Mouse (Mus musculus) midbrain, embryonic 11.5 days (tissue): ENCODE results near the gene Nphs1. TPM values are rescaled to one million over a fixed set of nuclear protein-coding genes. Genes with fewer than 3 reads are reported as not detected.
A peak's percentile ranks its signal among the peaks of the same experiment; 100 is the strongest.

Source experiments
- ATAC-seq: fragments of 200-750 bp; cut with Nextera tagmentation; 2 replicates; pipeline ENCODE4 v1.8.0; 2017; ENCODE audit warnings: moderate TSS enrichment, moderate library complexity; ENCODE audit not compliant: low FRiP score
- DNase-seq: peaks from one replicate; pipeline ENCODE4 v3.0.0; 2015; ENCODE audit warnings: low spot score; ENCODE audit errors: missing footprints
- H3K27ac ChIP-seq: fragments of 300-500 bp; sonication (generic); 2 replicates; pipeline ENCODE4 v1.5.1; 2014; ENCODE audit warnings: low read depth, low read length
- H3K27me3 ChIP-seq: fragments of 300-500 bp; sonication (generic); 2 replicates; pipeline ENCODE4 v1.6.1; 2014; ENCODE audit warnings: mild to moderate bottlenecking, low read length, moderate library complexity, mixed read lengths; ENCODE audit not compliant: control insufficient read depth, insufficient read depth
- H3K36me3 ChIP-seq: fragments of 300-500 bp; sonication (generic); 2 replicates; pipeline ENCODE4 v1.6.1; 2014; ENCODE audit warnings: mild to moderate bottlenecking, low read length, moderate library complexity, mixed read lengths; ENCODE audit not compliant: control insufficient read depth, insufficient read depth
- H3K4me1 ChIP-seq: fragments of 300-500 bp; sonication (generic); 2 replicates; pipeline ENCODE4 v1.6.1; 2014; ENCODE audit warnings: low read length; ENCODE audit not compliant: control insufficient read depth, insufficient read depth
- H3K4me2 ChIP-seq: fragments of 300-500 bp; sonication (generic); 2 replicates; pipeline ENCODE4 v1.6.1; 2014; ENCODE audit warnings: mild to moderate bottlenecking, moderate library complexity
- H3K4me3 ChIP-seq: fragments of 300-500 bp; sonication (generic); 2 replicates; pipeline ENCODE4 v1.5.1; 2014; ENCODE audit warnings: low read depth, low read length
- H3K9ac ChIP-seq: fragments of 300-500 bp; sonication (generic); 2 replicates; pipeline ENCODE4 v1.6.1; 2014; ENCODE audit warnings: low read length
- H3K9me3 ChIP-seq: fragments of 300-500 bp; sonication (generic); 2 replicates; pipeline ENCODE4 v1.6.1; 2016; ENCODE audit warnings: low read length; ENCODE audit not compliant: control insufficient read depth
- WGBS: fragments of 180-500 bp; shearing (Covaris S2); extraction: QIAGEN DNeasy Blood & Tissue Kit; methylation state at CpG from one replicate; pipeline ENCODE4 v1.1.7; 2014; 5-methylcytosine and 5-hydroxymethylcytosine counted together
- polyA plus RNA-seq: library from polyadenylated mRNA; unstranded; fragments of >200 nt; fragmentation: Nextera tagmentation; extraction: Ambion mirVana; gene quantifications from 2 replicates; pipeline ENCODE4 v1.2.1, GENCODE M21; 2014

Gene Nphs1
- polyA plus RNA-seq, 1 experiment from 2014 or later, result not detected

- ATAC-seq (peak; percentile 18; the same call in 1 of the 2 replicates), DNase-seq (no peak)
- Histone ChIP-seq H3K27me3 (no peaks in the 10 kb centered on the region), H3K4me1 (peaks cover 8% of the 10 kb centered on the region), H3K4me2 (peak within 1 kb of the TSS; percentile 95), H3K36me3 (no peaks in the 10 kb centered on the region), H3K4me3 (peak within 1 kb of the TSS; percentile 53), H3K9me3 (no peaks in the 10 kb centered on the region), H3K27ac (no peak within 1 kb of the TSS), H3K9ac (peak within 1 kb of the TSS; percentile 73)
- 10% methylated on average over 31 of the region's 31 CpGs for WGBS
Measured at GRCm38 (mm10) chr7:30421175-30421889, 36.8 kb upstream of the Nphs1 start, which contains the start of gene Nfkbid. Gene Nfkbid, plus strand, starts transcription at chr7:30421732.

DNA sequence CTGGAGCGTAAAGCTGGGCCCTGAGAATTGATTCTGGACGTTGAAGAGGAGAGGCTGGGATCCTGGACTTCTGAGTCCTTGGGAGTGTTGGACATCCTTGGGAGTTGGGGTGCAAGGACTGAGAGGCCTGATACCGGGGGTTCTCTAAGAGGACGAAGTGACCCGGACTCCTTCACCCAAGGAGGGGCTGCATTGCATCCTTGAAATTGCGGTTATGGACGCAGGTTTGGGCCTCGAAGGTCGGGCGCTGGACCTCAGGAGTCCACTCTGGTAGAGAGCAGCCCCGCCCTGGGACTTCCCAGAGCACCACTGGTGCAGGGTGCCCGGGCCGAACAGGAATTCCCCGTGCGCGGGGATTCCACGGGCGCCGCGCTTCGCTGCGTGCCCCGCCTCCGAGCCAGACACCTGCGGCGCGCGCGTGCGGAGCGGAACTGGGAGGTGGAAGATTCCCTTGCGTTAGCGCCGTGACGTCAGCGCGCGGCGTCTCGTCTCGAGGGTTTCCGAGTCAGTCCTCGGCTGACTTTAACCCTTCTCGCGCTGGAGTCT is 36.2 kb upstream of the Nphs1 start:
- ATAC-seq, result peak; percentile 87
- DNase-seq, result peak; percentile 99
- under 1% methylated on average over 45 of the region's 45 CpGs for WGBS
- Histone ChIP-seq H3K27ac (no peak overlapping the region), H3K9me3 (no peaks in the 10 kb centered on the region), H3K36me3 (no peaks in the 10 kb centered on the region), H3K27me3 (no peaks in the 10 kb centered on the region), H3K9ac (peak overlapping the region; percentile 73), H3K4me3 (peak overlapping the region; percentile 53), H3K4me1 (peaks cover 8% of the 10 kb centered on the region), H3K4me2 (peak overlapping the region; percentile 95)

- H3K36me3 ChIP-seq, result no peaks in the 10 kb centered on the region
- H3K9me3 ChIP-seq, result no peaks in the 10 kb centered on the region
- H3K4me2 ChIP-seq, result peak overlapping the region; percentile 95
- no peak overlapping the region for H3K27ac ChIP-seq
- WGBS, result 13% methylated on average over 9 of the region's 9 CpGs
- ATAC-seq, result peak; percentile 57
- no peaks in the 10 kb centered on the region for H3K27me3 ChIP-seq
- H3K9ac ChIP-seq, result peak overlapping the region; percentile 73
- peak; percentile 89 for DNase-seq
- H3K4me3 ChIP-seq, result peak overlapping the region; percentile 53
- H3K4me1 ChIP-seq, result peaks cover 8% of the 10 kb centered on the region
Measured at GRCm38 (mm10) chr7:30422560-30422959, 35.6 kb upstream of the Nphs1 start.

DNA sequence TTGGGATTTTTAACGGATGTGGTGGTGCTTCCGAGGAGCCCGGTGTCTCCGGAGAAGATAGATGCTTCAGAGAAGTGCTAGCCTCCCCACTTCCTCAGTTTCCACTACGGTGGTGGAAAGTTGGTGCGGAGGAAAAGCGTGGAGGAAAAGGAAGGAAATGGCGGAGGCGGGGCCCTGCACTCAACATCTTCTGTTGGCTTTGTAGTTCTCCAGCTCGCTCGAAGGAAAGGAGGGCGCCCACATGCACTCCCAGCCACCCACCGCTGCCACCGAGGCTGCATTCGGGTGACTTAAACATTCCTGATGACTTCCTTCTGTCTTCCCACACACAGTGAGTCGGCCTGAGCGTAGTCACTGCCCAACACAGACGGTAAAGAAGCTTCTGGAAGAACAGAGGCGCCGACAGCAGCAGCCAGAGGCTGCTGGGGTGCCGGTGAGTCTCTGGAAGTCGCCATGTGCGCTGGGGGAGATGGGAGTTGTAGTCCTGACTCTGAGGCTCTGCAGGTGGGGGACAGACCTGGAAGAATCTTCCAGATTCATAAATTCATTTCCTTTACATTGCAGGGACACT is 35.0 kb upstream of the Nphs1 start:
- Histone ChIP-seq H3K27ac (no peak overlapping the region), H3K27me3 (no peaks in the 10 kb centered on the region), H3K36me3 (no peaks in the 10 kb centered on the region), H3K4me3 (peak overlapping the region; percentile 53), H3K9ac (0 out of 2 replicates have a peak overlapping the region, but pooled peaks have one; percentile 73), H3K9me3 (no peaks in the 10 kb centered on the region), H3K4me2 (peak overlapping the region; percentile 95), H3K4me1 (peaks cover 8% of the 10 kb centered on the region)
- DNase-seq (no peak), ATAC-seq (no peak)
- WGBS, result 48% methylated on average over 22 of the region's 23 CpGs

DNA sequence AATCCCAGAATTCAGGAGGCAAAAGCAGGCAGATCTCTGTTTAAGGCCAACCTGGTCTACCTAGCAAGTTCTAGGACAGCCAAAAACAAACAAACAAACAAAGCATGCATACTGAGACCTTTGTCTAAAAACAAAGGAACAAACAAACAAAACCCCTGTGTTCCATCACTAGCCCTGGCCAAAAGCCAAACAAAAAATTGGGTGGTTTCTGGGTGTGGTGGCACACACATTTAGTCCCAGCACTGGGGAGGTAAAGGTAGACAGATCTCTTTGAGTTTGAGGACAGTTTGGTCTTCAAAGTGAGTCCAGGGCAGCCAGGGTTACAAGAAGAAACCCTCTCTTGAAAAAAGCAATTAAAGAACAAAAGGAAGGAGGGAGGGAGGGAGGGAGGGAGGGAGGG is 28.8 kb upstream of the Nphs1 start:
- no peak overlapping the region for H3K27ac ChIP-seq
- H3K4me1 ChIP-seq, result no peaks in the 10 kb centered on the region
- no peaks in the 10 kb centered on the region for H3K9me3 ChIP-seq
- H3K4me3 ChIP-seq, result no peak overlapping the region
- no peak overlapping the region for H3K4me2 ChIP-seq
- no peaks in the 10 kb centered on the region for H3K36me3 ChIP-seq
- no peak overlapping the region for H3K9ac ChIP-seq
- ATAC-seq (no peak), DNase-seq (no peak)
- H3K27me3 ChIP-seq, result no peaks in the 10 kb centered on the region

DNA sequence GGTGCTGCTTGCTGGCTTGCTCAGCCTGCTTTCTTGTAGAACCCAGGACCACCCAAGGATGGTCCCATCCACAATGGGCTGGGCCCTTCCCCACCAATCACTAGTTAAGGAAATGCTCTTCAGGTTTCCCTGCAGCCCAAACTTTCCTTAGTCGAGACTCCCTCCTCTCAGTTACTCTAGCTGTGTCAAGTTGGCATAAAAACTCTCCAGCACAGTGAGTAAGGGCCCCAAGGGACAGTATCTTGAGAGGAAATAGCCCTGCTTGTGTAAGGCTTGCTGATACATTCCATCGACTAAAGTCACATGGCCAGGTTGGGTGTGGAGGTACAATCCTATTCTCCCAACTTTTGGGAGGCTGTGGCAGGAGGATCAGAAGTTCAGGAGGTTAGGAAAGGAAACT is 27.9 kb upstream of the Nphs1 start:
- H3K27me3 ChIP-seq, result no peaks in the 10 kb centered on the region
- no peak overlapping the region for H3K9ac ChIP-seq
- H3K4me2 ChIP-seq, result no peak overlapping the region
- H3K27ac ChIP-seq, result no peak overlapping the region
- no peaks in the 10 kb centered on the region for H3K4me1 ChIP-seq
- ATAC-seq (no peak), DNase-seq (no peak)
- no peak overlapping the region for H3K4me3 ChIP-seq
- no peaks in the 10 kb centered on the region for H3K36me3 ChIP-seq
- H3K9me3 ChIP-seq, result no peaks in the 10 kb centered on the region
- WGBS, result 63% methylated on average over 2 of the region's 2 CpGs

DNA sequence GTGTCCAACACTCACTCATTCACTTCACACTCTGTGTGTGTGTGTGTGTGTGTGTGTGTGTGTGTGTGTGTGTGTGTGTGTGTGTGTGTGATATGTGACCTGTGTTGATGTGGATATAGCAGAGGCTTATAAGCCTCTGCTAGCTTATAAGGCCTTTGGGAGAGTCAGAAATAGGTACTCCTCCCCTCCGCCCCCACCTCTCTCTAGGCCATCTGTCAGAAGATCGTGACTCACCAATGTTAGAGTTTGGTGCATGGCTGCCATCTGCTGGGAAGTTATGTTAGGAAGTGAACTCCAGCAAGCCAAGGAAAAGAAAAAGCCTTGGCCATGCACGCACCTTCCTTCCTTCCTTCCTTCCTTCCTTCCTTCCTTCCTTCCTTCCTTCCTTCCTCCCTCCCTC is 26.3 kb upstream of the Nphs1 start:
- Histone ChIP-seq H3K36me3 (no peaks in the 10 kb centered on the region), H3K27ac (no peak overlapping the region), H3K4me3 (no peak overlapping the region), H3K4me1 (no peaks in the 10 kb centered on the region), H3K9me3 (no peaks in the 10 kb centered on the region), H3K27me3 (no peaks in the 10 kb centered on the region), H3K4me2 (no peak overlapping the region), H3K9ac (no peak overlapping the region)
- WGBS, result 23% methylated on average over 3 of the region's 3 CpGs
- ATAC-seq (peak; percentile 63; the same call in 1 of the 2 replicates), DNase-seq (no peak)

GRCm38 (mm10) chr7:30434238-30434637 is 23.9 kb upstream of the Nphs1 start:
- no peak overlapping the region for H3K9ac ChIP-seq
- ATAC-seq, result no peak
- H3K4me2 ChIP-seq, result no peak overlapping the region
- H3K9me3 ChIP-seq, result no peaks in the 10 kb centered on the region
- no peak overlapping the region for H3K27ac ChIP-seq
- no peak overlapping the region for H3K4me3 ChIP-seq
- 6% methylated on average over 10 of the region's 10 CpGs for WGBS
- DNase-seq, result no peak
- 0 out of 2 replicates have a peak, but pooled peaks cover 3% of the 10 kb centered on the region for H3K36me3 ChIP-seq
- H3K27me3 ChIP-seq, result no peaks in the 10 kb centered on the region
- H3K4me1 ChIP-seq, result no peaks in the 10 kb centered on the region

DNA sequence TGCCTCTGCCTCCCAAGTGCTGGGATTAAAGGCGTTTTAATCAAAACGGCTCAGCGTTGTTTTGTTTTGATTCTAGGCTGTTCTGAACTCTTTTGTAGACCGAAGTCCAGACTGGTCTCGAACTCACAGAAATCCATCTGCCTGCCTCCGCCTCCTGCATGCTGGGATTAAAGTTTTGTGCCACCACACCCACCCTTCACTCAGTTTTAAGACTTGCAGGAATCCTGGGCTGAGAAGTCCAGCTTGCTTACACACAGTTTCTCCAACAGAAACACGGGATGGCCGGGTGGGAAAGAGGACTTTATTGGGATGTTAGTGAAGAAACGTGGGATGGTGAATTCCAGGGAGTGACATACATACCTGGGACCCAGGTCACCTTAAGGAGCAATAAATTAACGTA is 23.4 kb upstream of the Nphs1 start:
- ATAC-seq (no peak), DNase-seq (no peak)
- Histone ChIP-seq H3K4me2 (no peak overlapping the region), H3K4me1 (no peaks in the 10 kb centered on the region), H3K36me3 (0 out of 2 replicates have a peak, but pooled peaks cover 3% of the 10 kb centered on the region), H3K9me3 (no peaks in the 10 kb centered on the region), H3K9ac (no peak overlapping the region), H3K4me3 (no peak overlapping the region), H3K27ac (no peak overlapping the region), H3K27me3 (no peaks in the 10 kb centered on the region)
- 73% methylated on average over 10 of the region's 10 CpGs for WGBS
